Mouse (Mus musculus) neural tube, embryonic 14.5 days (tissue): Measurements from ENCODE around the gene Hjurp. TPM values are rescaled to one million over a fixed set of nuclear protein-coding genes. Genes with fewer than 3 reads are reported as not detected.

ENCODE experiments used
- ATAC-seq: fragments of 200-750 bp; cut with Nextera tagmentation; 2 replicates; pipeline ENCODE4 v1.8.0; 2017; ENCODE audit warnings: low read depth, mild to moderate bottlenecking, moderate TSS enrichment, moderate library complexity
- H3K27ac ChIP-seq: fragments of 300-500 bp; sonication (generic); 2 replicates; pipeline ENCODE4 v1.5.1; 2014; ENCODE audit warnings: low read depth, mild to moderate bottlenecking, control low read depth, low read length, moderate library complexity, mixed read lengths
- H3K27me3 ChIP-seq: fragments of 300-500 bp; sonication (generic); 2 replicates; pipeline ENCODE4 v1.6.1; 2014; ENCODE audit warnings: low read length; ENCODE audit not compliant: control insufficient read depth, insufficient read depth
- H3K36me3 ChIP-seq: fragments of 300-500 bp; sonication (generic); 2 replicates; pipeline ENCODE4 v1.6.1; 2014; ENCODE audit warnings: low read length, mixed read lengths; ENCODE audit not compliant: control insufficient read depth, insufficient read depth
- H3K4me1 ChIP-seq: fragments of 300-500 bp; sonication (generic); 2 replicates; pipeline ENCODE4 v1.6.1; 2014; ENCODE audit warnings: low read length; ENCODE audit not compliant: control insufficient read depth, insufficient read depth
- H3K4me2 ChIP-seq: fragments of 300-500 bp; sonication (generic); 2 replicates; pipeline ENCODE4 v1.6.1; 2014; ENCODE audit warnings: mild to moderate bottlenecking, low read depth, low read length, control low read depth
- H3K4me3 ChIP-seq: fragments of 300-500 bp; sonication (generic); 2 replicates; pipeline ENCODE4 v1.5.1; 2014; ENCODE audit warnings: low read depth, low read length, control low read depth, mixed read lengths
- H3K9ac ChIP-seq: fragments of 300-500 bp; sonication (generic); replicated peaks from 2 replicates; pipeline ENCODE4 v1.6.1; 2014; ENCODE audit warnings: low read depth, mild to moderate bottlenecking, control low read depth, low read length, mixed read lengths
- H3K9me3 ChIP-seq: fragments of 300-500 bp; sonication (generic); 2 replicates; pipeline ENCODE4 v1.6.1; 2016; ENCODE audit warnings: low read length; ENCODE audit not compliant: control insufficient read depth
- WGBS: fragments of 180-500 bp; shearing (Covaris S2); extraction: QIAGEN DNeasy Blood & Tissue Kit; methylation state at CpG from one replicate; pipeline ENCODE4 v1.1.7; 2014; 5-methylcytosine and 5-hydroxymethylcytosine counted together
- polyA plus RNA-seq: library from polyadenylated mRNA; unstranded; fragments of >200 nt; fragmentation: Nextera tagmentation; extraction: Ambion mirVana; gene quantifications from 2 replicates; pipeline ENCODE4 v1.2.1, GENCODE M21; 2014

Gene Hjurp
- polyA plus RNA-seq, 1 experiment from 2014 or later = 55.8 TPM

DNA sequence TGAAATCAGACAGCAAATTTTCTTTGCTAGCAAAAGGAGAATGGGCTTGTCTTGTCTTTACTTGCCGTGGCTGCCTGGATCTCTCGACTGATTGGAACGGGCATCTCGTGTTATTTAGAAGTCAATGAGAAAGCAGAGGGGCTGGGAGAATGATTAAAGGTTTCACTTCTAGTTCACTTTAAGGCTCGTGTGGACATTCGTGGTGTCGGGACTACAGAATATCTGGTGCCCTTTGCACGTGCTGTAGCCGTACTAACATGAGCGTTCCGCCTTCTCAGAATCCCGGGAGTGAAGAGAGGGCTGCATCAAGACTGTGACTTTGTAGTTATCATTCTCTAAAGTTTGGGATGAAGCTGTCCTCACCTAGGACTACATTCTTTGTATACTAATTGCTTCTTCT is 29.7 kb upstream of the Hjurp start:
- ATAC-seq = no peak
- Histone ChIP-seq H3K4me2 (no peak overlapping the region), H3K27ac (no peak overlapping the region), H3K4me3 (no peak overlapping the region), H3K36me3 (no peaks in the 10 kb centered on the region), H3K4me1 (no peaks in the 10 kb centered on the region), H3K9me3 (peaks cover 77% of the 10 kb centered on the region), H3K27me3 (no peaks in the 10 kb centered on the region), H3K9ac (no peak overlapping the region)
- WGBS = 68% methylated on average over 12 of the region's 12 CpGs

DNA sequence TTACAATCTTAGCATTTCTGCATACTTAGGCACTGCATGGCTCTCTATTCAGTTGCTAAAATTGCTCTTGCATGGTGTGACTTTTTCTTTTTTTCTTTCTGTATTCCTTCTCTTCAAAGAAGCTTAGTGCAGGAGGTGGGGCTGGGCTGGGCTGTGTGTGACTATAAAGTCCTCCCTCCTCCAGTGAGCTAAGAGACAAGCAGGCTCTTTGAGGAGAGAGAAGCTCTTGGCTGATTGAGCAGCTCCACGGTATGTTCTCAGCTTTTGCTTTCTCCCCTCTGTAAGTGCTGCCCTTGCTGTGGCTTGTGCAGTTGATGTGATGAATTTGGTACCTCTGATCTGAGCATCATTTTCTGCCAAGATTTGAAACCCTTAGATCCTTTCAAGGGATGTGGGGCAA is 29.1 kb upstream of the Hjurp start:
- H3K9me3 ChIP-seq = peaks cover 84% of the 10 kb centered on the region
- ATAC-seq = no peak
- H3K4me2 ChIP-seq = no peak overlapping the region
- H3K36me3 ChIP-seq = no peaks in the 10 kb centered on the region
- 59% methylated on average over 1 of the region's 1 CpGs for WGBS
- H3K27ac ChIP-seq = no peak overlapping the region
- no peak overlapping the region for H3K9ac ChIP-seq
- H3K4me1 ChIP-seq = no peaks in the 10 kb centered on the region
- no peak overlapping the region for H3K4me3 ChIP-seq
- H3K27me3 ChIP-seq = no peaks in the 10 kb centered on the region

DNA sequence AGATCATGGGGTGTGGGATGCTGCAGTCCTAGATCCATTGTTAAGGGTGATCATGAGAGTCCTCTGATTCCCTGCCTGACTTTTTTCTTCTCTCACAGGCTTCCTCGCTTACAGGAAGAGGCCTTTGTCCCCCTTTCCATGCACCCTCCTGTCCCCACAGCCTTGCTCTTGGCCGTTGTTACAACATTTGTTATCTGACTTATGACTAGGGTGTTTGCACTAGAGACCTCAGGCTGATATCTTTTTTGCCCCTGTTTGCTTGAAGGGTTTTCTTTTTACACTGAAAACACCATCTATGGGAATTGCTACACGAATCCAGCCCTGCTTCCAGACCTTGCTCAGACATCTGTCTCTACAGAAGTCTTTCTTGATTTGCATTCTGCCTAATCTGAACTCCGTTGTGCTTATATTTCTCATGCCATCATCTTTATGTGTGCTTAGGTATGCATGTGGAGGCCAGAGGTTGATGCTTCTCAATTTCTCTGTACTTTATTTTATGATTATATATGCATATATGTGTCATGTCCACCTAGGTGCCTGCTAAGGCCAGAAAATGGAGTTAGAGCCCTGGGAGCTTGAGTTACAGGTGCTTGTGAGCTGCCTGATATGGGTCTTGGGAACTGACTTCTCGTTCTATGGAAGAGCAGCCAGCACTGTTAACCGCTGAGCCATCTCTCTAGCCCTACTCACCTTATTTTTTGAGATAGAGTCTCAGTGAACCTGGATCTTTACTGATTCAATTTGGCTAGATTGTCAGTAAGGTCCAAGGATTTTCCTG is 27.8 kb upstream of the Hjurp start:
- no peak overlapping the region for H3K9ac ChIP-seq
- no peak for ATAC-seq
- H3K4me3 ChIP-seq = no peak overlapping the region
- no peaks in the 10 kb centered on the region for H3K36me3 ChIP-seq
- H3K9me3 ChIP-seq = peaks cover 93% of the 10 kb centered on the region
- no peaks in the 10 kb centered on the region for H3K27me3 ChIP-seq
- no peaks in the 10 kb centered on the region for H3K4me1 ChIP-seq
- no peak overlapping the region for H3K27ac ChIP-seq
- H3K4me2 ChIP-seq = no peak overlapping the region
- WGBS = 51% methylated on average over 6 of the region's 6 CpGs

DNA sequence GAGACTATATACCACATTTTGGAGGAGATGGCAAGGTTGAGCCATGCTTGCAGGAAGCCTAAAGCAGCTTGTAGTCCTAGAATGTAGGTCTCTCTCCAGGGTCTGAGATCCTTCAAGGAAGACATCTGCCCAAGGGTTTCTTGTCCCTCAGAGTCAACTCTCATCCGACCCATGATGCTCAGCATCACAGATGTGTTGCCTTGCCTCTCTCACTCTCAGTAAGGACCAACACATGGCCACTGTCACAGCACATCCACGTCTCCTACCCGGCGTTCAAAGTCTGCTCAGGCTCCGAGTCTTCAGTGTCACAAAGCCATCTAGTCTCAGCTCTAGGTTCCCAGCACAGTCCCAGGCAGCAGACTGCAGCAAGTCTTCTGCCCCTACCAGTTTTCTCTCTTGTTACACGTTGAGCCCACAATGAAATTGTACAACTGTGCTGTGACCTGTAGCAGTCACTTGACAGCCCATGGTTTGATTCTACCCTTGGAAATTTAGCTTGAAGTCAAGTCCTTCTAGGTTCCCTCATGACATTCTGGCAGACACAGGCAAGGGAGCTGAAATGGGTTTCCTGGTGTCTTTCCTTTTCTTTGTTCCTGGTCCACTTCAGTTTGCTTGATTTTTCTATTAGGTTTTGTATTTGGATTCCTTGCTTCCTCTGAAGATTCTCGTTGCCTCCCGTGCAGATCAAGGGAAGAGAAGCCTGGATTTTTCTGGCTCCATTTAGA is 27.0 kb upstream of the Hjurp start:
- Histone ChIP-seq H3K4me3 (no peak overlapping the region), H3K36me3 (no peaks in the 10 kb centered on the region), H3K4me2 (no peak overlapping the region), H3K9ac (no peak overlapping the region), H3K4me1 (no peaks in the 10 kb centered on the region), H3K27me3 (no peaks in the 10 kb centered on the region), H3K9me3 (peaks cover 92% of the 10 kb centered on the region), H3K27ac (no peak overlapping the region)
- 65% methylated on average over 8 of the region's 8 CpGs for WGBS
- no peak for ATAC-seq

DNA sequence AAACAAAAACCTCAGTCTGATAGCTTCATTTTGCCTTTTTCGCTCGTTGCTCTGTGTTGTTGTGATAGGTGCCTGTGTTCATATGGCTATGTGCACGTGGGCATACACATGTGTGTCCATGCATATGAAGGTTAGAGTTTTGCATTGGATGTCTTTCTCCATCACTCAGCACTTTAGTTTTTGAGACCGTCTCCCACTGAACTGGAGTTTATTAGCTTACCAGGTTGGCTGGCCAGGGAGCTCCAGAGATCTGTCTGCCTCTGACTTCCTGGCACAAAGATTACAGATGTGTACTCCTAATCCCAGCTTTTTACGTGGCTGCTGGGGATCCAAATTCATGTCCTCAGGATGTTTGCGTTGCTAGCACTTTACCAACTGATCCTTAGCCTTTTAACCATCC is 26.3 kb upstream of the Hjurp start:
- Histone ChIP-seq H3K4me1 (no peaks in the 10 kb centered on the region), H3K4me3 (no peak overlapping the region), H3K4me2 (no peak overlapping the region), H3K9ac (no peak overlapping the region), H3K36me3 (no peaks in the 10 kb centered on the region), H3K9me3 (peaks cover 91% of the 10 kb centered on the region), H3K27me3 (no peaks in the 10 kb centered on the region), H3K27ac (no peak overlapping the region)
- ATAC-seq = no peak
- WGBS = 63% methylated on average over 6 of the region's 6 CpGs

DNA sequence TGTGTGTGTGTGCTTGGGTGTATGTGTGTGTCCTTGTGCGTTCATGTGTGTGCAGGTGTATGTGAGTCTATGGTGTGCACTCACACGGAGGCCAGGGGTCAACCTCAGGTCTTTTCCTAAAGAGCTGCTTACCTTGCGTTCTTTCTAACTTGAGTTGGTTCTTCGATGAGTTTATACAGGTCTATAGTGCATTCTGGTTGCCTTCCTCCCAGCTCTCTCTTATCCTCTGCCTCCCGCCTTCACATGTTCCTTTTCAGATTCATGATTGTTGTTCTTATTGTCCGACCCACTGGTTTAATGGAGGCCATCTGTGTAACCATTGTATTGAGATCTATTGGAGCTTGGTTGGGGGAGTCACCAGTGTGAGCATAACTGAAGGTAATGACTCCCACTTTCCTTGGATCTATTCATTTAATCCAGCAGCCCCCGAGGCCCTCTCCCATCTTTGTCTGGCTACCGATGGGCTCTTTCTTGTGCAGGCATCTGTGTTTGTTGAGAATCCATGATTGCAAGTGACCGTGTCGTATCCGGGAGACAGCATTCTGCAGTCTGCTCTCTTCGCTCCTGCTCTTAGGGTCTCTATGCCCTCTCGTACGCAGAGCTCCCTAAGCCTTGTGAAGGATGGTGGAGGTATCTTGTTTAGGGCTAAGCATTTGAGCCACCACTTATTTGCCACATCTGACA is 24.8 kb upstream of the Hjurp start:
- Histone ChIP-seq H3K9ac (no peak overlapping the region), H3K36me3 (no peaks in the 10 kb centered on the region), H3K4me2 (no peak overlapping the region), H3K9me3 (peaks cover 87% of the 10 kb centered on the region), H3K4me1 (no peaks in the 10 kb centered on the region), H3K27ac (no peak overlapping the region), H3K4me3 (no peak overlapping the region), H3K27me3 (no peaks in the 10 kb centered on the region)
- no peak for ATAC-seq
- 61% methylated on average over 14 of the region's 14 CpGs for WGBS

DNA sequence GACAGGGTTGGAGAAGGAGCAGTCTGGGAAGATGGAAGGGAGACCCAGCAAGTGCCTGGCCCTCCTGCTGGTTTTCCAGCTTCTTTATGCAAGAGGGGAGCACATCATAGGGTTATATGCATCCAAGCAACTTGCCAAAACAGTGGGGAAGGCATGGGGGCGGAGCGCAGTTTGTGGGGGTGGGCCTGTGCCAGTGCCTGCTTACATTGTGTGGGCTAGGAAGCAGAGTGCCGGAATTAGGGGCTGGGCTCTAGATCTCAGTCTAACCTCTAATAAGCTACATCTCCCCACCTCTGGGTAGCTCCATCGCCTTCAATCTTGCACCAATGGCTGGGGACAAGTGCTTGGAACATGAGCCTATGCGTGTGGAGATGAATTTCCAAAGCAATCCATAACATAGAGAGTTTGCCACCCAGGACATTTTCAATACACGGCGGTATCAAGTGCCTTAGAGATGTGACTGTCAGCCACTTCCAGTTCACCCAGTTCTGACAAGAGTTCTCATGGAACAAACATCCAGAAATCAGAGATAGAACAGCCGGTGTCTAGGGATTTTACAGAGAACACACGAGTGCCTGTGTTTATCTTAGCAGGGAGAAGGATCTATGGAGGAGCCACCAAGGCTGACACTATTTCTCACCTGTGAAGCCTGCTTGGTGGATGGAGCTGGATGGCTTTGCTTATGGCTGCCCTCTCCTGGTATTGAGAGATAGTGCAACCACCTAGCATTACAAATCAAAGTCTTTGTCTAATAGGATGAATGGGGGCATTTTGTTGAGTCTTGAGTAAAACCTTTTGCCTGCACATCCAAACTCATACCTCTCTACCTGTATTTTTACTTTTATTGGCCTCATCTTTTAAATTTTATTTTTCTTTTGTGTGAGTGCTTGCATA is 23.9 kb upstream of the Hjurp start:
- ATAC-seq = 0 out of 2 replicates have a peak, but pooled peaks have one; percentile 0
- no peak overlapping the region for H3K4me2 ChIP-seq

DNA sequence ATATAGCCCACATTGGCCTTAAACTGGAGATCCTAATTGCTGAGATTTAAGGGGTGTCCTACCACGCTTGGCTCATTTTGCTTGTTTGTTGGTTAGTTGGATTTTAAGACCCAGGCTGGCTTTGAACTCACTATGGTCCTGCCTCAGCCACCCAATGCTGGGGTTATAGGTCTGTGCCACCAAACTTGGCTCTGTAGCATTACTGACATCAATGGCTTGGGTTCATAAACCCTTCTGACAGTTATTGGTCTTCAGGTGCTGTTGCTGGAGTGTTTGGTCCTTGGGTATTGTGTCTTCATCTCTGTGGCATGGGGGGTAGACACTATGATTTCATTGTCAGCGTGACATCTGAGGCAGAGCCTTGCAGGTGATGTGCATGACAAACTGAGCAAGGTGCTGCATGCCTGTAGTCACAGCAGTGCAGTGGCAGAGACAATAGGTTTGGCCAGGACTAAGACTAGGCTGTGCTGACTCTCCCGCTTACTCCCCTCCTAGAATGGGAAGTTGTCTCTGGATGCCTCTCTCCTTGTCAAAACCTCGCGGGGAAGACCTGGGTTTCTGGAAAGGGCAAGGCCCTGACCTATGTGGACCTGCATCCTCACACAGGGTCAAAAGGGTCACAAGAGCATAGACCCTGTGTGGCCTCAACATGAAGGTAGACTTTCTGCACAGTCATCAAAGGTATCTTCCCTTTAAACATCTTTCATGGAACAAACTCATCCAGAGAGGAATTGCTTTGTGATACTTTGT is 23.0 kb upstream of the Hjurp start:
- no peak overlapping the region for H3K4me2 ChIP-seq
- no peak overlapping the region for H3K4me3 ChIP-seq
- H3K9me3 ChIP-seq = peaks cover 79% of the 10 kb centered on the region
- H3K9ac ChIP-seq = no peak overlapping the region
- no peak overlapping the region for H3K27ac ChIP-seq
- no peaks in the 10 kb centered on the region for H3K36me3 ChIP-seq
- WGBS = 44% methylated on average over 5 of the region's 5 CpGs
- 0 out of 2 replicates have a peak, but pooled peaks have one; percentile 9 for ATAC-seq
- no peaks in the 10 kb centered on the region for H3K27me3 ChIP-seq
- H3K4me1 ChIP-seq = no peaks in the 10 kb centered on the region

More for the DNA sequence above, 23.9 kb upstream of the Hjurp start:
- Histone ChIP-seq H3K36me3 (no peaks in the 10 kb centered on the region), H3K27me3 (no peaks in the 10 kb centered on the region), H3K4me1 (no peaks in the 10 kb centered on the region), H3K27ac (no peak overlapping the region), H3K9me3 (peaks cover 81% of the 10 kb centered on the region), H3K4me3 (no peak overlapping the region), H3K9ac (no peak overlapping the region)
- WGBS = 72% methylated on average over 9 of the region's 9 CpGs
